Mouse (Mus musculus): ENCODE results near the gene Slc16a11.

The Slc16a11 gene

GRCm38 (mm10) chr11:70251853-70252252 is 39.3 kb downstream of the Slc16a11 start:
- in situ Hi-C loops (cut with MboI, MseI): no loop called here

- in situ Hi-C loops (cut with MboI, MseI): no loop called here
Measured at GRCm38 (mm10) chr11:70254337-70254736, 41.8 kb downstream of the Slc16a11 start.

- in situ Hi-C loops (cut with MboI, MseI): no loop called here
Measured at GRCm38 (mm10) chr11:70254931-70255531, 42.5 kb downstream of the Slc16a11 start, which contains the start of gene Alox12. Alox12 (minus strand) TSS chr11:70255353.

GRCm38 (mm10) chr11:70259035-70259434 is 46.5 kb downstream of the Slc16a11 start:
- in situ Hi-C loops (cut with MboI, MseI): no loop called here

- in situ Hi-C loops (cut with MboI, MseI): no loop called here
Measured at GRCm38 (mm10) chr11:70265252-70265651, 52.7 kb downstream of the Slc16a11 start.

GRCm38 (mm10) chr11:70265819-70266218 is 53.3 kb downstream of the Slc16a11 start:
- in situ Hi-C loops (cut with MboI, MseI): no loop called here
